Mouse (Mus musculus) embryo, embryonic 10.5 days (tissue): ENCODE measurements at regions not wholly inside any gene's neighbourhood (a gene's known extent, or its start where the extent isn't known, plus 50 kb on each side); places are given as distances from the start of the nearest gene placed in this dataset.
A peak's percentile ranks its signal among the peaks of the same experiment; 100 is the strongest.
"Not testable (repeated sequence)": the region's sequence is repeated elsewhere in the genome, so short reads cannot be mapped to it uniquely, and the experiment has no call there.

Experiments used
- DNase-seq: peaks from one replicate; pipeline ENCODE4 v3.0.0-alpha.2; 2015; ENCODE audit warnings: low spot score

GRCm38 (mm10) chr5:134848981-134849380 is 57.6 kb downstream of the Tmem270 start:
- DNase-seq: no peak

GRCm38 (mm10) chr5:134848571-134848970 is 58.0 kb downstream of the Tmem270 start:
- DNase-seq: no peak

- DNase-seq: no peak
Observed at GRCm38 (mm10) chr5:134845416-134845815, 61.1 kb downstream of the Tmem270 start.

DNA sequence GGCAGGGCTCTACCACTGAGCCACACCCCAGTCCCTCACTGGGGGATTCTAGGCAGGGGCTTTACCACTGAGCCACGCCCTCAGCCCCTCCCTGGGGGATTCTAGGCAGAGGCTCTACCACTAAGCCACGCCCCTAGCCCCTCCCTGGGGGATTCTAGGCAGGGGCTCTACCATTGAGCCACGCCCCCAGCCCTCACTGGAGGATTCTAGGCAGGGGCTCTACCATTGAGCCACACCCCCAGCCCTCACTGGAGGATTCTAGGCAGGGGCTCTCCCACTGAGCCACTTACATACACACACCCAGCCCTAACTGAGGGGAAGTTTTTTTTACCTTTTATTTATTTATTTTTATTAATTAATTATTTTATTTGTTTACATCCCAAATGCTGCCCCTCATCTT is 62.3 kb downstream of the Tmem270 start:
- not testable (repeated sequence) for DNase-seq

- no peak for DNase-seq
Observed at GRCm38 (mm10) chr5:134841205-134841980, 65.1 kb downstream of the Tmem270 start.

- DNase-seq: no peak
Observed at GRCm38 (mm10) chr5:134836489-134836888, 70.0 kb downstream of the Tmem270 start.

DNA sequence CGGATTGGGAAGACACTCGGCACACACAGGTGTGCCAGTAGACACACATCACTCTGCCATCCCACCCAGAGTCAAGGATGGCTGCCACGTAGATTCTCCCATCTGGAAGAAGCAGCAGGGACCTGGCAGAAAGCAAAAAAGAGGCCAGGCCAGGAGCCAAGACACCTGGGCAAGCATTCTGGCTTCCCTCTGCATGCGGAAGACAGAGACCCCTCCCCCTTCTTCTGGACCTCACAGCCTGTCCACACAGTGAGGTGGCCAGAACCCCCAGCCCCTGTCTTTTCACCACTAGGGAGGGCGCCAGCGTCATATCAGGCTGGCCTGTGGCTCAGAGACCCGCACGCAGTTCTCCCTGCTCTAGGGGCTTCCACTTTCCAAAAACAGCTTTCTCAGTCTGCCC is 73.6 kb downstream of the Tmem270 start:
- DNase-seq: no peak

GRCm38 (mm10) chr5:134817671-134818070 is 70.5 kb upstream of the Eln start:
- DNase-seq: peak; percentile 44

DNA sequence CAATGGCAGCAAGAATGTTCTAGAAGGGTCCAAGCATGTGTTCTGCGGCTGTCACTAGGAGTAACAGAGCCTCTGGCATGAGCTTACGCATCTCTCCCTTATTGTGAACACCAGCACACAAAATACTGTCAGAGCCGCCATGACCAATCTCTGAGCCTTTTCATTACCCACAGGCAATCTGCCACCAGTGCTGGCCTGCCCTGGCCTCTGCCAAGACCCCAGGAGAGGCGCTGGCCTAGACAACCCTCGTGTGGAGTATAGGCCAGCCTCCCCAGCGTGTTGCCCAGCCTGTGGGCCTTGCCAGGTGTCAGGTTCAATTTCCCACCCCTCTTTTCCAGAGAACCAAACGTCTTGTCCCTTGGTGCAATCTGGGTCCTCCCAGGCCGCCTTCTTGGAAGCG is 62.0 kb upstream of the Eln start:
- no peak for DNase-seq

GRCm38 (mm10) chr5:134804291-134805049 is 57.3 kb upstream of the Eln start:
- DNase-seq: no peak

DNA sequence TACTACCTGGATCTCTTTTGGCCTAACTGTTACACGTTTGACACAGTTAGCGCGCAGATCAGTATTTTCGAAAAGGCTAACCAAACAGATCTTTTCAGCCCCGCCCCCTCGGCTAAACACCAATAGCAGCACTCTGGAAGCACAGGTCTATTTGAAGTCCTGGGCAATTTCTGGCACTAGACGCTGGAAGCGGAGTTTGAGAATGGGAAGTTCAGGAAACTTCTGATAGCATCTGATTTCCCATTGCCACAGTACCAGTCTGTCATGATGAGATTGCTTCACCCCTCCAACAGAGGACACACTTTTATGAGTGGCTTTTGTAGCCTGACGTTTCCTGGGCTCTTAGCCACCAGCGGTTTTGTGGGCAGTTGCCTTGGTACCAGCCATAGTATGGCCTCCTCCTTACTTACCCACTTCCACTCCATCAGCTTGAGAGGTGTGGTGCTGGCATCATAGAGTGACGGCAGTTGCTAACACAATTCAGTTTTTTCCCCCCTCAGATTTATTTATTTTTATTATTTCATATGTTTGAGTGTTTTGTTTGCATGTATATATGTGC is 55.1 kb upstream of the Eln start:
- no peak for DNase-seq

DNA sequence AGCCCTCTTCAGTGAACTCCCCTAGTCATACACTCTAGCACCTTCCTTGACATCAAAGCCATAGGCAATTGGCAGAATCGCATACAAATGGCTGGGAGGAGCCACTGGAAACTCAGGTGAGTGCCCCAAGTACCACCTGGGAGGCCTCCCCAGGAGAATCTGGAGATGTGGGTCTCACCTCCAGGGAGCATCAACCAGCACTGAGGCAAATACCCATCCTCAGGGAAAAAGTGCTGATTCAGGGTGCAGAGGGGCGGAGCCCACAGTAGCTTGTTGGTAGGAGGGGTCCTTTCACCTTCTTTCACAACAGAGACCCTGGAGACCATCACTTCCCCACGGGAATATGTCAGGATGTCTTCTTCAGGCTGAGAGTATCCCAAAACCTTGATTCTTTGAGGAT is 53.4 kb upstream of the Eln start:
- no peak for DNase-seq

GRCm38 (mm10) chr5:134799911-134800310 is 52.8 kb upstream of the Eln start:
- no peak for DNase-seq

GRCm38 (mm10) chr5:134797688-134798094 is 50.6 kb upstream of the Eln start:
- no peak for DNase-seq
